Mouse (Mus musculus): ENCODE results near the gene Tubgcp4.

Gene Tubgcp4

GRCm38 (mm10) chr2:121188530-121188929, 18.1 kb downstream of the Tubgcp4 start:
- in situ Hi-C loops (cut with MboI; ENCODE audit: unreplicated experiment in 2 of 2) = no loop called here

DNA sequence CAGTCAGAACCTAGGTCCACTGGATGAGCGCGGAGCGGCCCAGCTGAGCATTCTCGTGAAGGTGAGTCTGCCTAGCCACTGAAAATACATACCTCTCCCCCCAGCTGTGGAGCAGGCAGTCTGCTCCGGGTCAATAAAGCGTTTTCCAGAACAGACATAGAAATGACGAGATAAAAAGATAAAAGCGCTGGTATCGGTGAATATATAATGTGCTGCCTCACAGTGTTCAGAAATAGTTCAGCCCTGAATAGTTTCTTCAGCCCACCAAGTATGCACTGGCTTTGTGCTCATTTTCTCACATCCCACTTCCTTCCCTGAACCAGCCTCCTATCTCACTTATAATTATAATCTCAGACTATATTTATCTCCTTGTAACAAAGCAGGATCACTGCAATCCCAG, 25.0 kb downstream of the Tubgcp4 start:
- in situ Hi-C loops (cut with MboI; ENCODE audit: unreplicated experiment in 2 of 2) = no loop called here

DNA sequence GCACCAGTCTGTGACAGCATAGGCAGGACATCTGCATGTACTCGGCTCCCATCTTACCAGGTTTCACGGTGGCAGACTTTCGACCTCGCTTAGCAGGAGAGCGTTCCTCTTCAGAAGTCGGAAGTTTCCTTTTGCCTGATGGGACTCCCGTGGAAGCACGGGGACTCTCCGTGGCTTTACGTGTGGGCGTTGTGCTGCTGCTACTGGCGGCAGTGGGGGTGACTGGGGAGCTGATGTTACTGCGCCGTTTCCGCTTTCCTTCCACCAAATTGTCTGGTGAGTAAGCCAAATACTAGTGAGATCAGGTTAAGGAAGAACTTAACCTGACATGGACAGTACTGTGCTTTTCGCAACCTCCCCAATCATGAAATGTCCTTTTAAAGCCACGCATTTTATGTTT, 33.8 kb downstream of the Tubgcp4 start:
- in situ Hi-C loops (cut with MboI; ENCODE audit: unreplicated experiment in 2 of 2) = no loop called here

DNA sequence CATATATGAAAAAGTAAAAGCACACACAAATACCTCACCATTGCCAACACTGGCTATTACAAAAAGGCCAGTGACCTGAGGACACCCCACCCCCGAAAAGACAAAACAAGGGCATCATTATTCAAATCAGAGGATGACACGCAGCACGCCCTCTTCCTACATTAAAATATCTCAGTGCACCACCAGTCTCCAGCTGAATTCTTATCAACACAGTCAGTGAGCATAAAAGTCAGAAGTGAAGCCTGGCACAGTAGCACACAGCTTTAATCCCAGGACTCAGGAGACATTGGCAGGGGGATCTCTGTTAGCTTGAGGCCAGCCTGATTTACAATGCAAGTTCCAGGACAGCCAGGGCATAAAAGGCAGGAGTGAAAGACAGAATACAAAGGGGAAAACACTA, 36.1 kb downstream of the Tubgcp4 start:
- in situ Hi-C loops (cut with MboI; ENCODE audit: unreplicated experiment in 2 of 2) = no loop called here

DNA sequence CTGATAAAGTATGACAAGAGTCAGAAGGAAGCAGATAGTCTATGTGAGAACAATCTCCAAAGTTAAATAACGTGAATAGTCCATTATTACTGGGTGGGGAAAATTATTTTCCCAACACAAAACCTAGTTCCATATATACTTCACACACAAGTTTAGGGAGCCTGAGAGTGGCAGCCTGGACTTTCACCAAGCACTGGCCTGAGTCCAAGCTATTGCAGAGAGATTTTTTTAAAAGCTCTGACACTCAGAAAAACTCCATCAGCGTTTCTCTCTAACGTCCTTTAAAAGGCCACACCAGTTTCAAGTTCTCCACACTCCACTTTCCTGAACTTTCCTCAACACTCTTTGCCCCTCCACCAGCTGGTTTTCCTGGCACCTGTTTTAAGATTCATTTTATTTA, 44.0 kb downstream of the Tubgcp4 start:
- in situ Hi-C loops (cut with MboI; ENCODE audit: unreplicated experiment in 2 of 2) = no loop called here

GRCm38 (mm10) chr2:121219177-121219576, 48.7 kb downstream of the Tubgcp4 start:
- in situ Hi-C loops (cut with MboI; ENCODE audit: unreplicated experiment in 2 of 2) = no loop called here

DNA sequence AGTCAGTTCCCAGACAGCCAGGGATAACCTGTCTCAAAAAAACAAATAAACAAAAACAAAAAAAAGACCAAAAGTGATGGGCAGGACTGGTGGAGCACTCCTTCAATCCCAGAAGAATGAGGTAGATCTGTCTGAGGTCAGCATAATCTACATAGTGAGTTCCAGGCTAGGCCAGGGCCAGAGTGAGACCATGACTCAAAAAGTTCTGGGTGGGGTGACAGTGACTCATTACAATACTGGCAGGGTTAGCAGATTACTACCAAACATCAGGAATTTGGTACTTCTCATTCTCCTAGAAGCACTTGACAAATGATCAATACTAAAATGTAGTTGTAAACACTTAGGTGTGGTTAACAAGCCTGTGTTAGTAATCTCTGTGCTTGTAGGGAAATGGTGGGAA, 49.5 kb downstream of the Tubgcp4 start:
- in situ Hi-C loops (cut with MboI; ENCODE audit: unreplicated experiment in 2 of 2) = no loop called here

- in situ Hi-C loops (cut with MboI; ENCODE audit: unreplicated experiment in 2 of 2) = no loop called here
Observed at GRCm38 (mm10) chr2:121223010-121223409, 52.6 kb downstream of the Tubgcp4 start.

DNA sequence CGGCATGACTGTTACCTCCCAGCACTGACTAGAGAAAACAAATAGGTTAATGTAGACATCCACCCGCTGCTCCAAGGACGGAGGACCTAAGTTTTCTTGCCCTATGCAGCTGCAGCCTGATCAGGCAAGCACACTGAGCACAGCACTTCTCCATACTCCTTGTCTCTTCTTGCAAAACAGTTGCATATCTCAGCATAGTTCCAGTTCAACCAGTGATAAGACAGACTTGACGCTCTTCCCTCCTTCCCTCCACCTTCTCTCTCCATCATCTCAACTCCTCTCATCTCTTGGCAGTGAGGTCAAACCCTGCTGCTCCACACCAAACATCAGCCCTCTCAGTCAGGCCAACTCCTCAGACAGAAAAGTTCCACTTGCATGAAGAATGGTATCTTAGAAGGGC, 57.7 kb downstream of the Tubgcp4 start:
- in situ Hi-C loops (cut with MboI; ENCODE audit: unreplicated experiment in 2 of 2) = no loop called here

DNA sequence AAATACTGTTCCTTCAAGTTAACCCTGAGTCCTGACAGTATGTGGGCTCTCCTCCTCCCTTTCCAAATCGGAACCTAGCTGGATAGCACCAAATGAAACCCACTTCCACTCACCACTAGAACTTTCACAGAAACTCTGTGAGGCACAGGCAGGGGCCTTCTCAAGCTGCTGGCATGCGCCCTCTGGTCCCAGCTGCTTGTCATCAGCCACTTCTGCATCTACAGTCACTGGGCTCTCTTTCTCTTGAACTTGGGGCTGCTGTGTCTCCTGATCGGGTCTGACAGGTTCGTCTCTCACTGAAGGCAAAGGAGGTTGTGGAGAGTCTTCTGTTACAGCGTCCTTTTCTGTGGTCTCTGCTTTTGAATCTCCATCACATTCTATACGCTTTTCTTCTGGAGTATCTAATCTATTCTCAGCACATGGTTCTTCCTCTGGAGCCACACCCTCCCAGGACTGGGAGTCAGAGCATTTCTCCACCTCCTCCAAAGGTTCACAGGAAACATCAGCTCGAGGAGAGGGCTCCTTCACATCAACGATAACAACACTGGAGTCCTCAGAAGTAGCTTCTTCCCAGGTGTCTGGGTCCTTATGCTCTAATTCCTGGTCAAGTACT, 65.1 kb downstream of the Tubgcp4 start:
- in situ Hi-C loops (cut with MboI; ENCODE audit: unreplicated experiment in 2 of 2) = no loop called here

GRCm38 (mm10) chr2:121239426-121239825, 69.0 kb downstream of the Tubgcp4 start:
- in situ Hi-C loops (cut with MboI; ENCODE audit: unreplicated experiment in 2 of 2) = no loop called here

- in situ Hi-C loops (cut with MboI; ENCODE audit: unreplicated experiment in 2 of 2) = no loop called here
Observed at GRCm38 (mm10) chr2:121244099-121244498, 73.6 kb downstream of the Tubgcp4 start.

Data from v-Abl transformed pro-B cells (cell line).